Mouse (Mus musculus): ENCODE results near the gene 1700013G24Rik.
A peak's percentile ranks its signal among the peaks of the same experiment; 100 is the strongest.

1700013G24Rik gene

GRCm38 (mm10) chr4:137457292-137457691, 4.2 kb downstream of the 1700013G24Rik start:
- no peak for DNase-seq

GRCm38 (mm10) chr4:137458310-137458709, 5.2 kb downstream of the 1700013G24Rik start:
- no peak for DNase-seq

GRCm38 (mm10) chr4:137458861-137459260, 5.8 kb downstream of the 1700013G24Rik start:
- DNase-seq: no peak

GRCm38 (mm10) chr4:137460676-137461075, 7.6 kb downstream of the 1700013G24Rik start:
- no peak for DNase-seq

- no peak for DNase-seq
These were observed 8.1 kb downstream of the 1700013G24Rik start for GRCm38 (mm10) chr4:137461217-137461616.

- no peak for DNase-seq
These were observed 9.1 kb downstream of the 1700013G24Rik start for GRCm38 (mm10) chr4:137461981-137462690.

- DNase-seq: no peak
These were observed 12.2 kb downstream of the 1700013G24Rik start for GRCm38 (mm10) chr4:137465125-137465787.

- no peak for DNase-seq
These were observed 13.9 kb downstream of the 1700013G24Rik start for GRCm38 (mm10) chr4:137466991-137467390.

- no peak for DNase-seq
These were observed 14.4 kb downstream of the 1700013G24Rik start for GRCm38 (mm10) chr4:137467525-137467924.

- DNase-seq: peak; percentile 87
These were observed 15.4 kb downstream of the 1700013G24Rik start, which contains the start of gene Hspg2 for GRCm38 (mm10) chr4:137468260-137469080. TSS of gene Hspg2 (plus strand) at chr4:137468769.

- DNase-seq: no peak
These were observed 16.2 kb downstream of the 1700013G24Rik start for GRCm38 (mm10) chr4:137469081-137469844.

- no peak for DNase-seq
These were observed 17.0 kb downstream of the 1700013G24Rik start for GRCm38 (mm10) chr4:137469845-137470692.

GRCm38 (mm10) chr4:137470701-137471317, 17.7 kb downstream of the 1700013G24Rik start:
- DNase-seq: no peak

- DNase-seq: no peak
These were observed 18.2 kb downstream of the 1700013G24Rik start for GRCm38 (mm10) chr4:137471326-137471725.

- no peak for DNase-seq
These were observed 20.2 kb downstream of the 1700013G24Rik start for GRCm38 (mm10) chr4:137473240-137473639.

- DNase-seq: no peak
These were observed 20.8 kb downstream of the 1700013G24Rik start for GRCm38 (mm10) chr4:137473701-137474388.

- DNase-seq: no peak
These were observed 21.6 kb downstream of the 1700013G24Rik start for GRCm38 (mm10) chr4:137474694-137475093.

- DNase-seq: no peak
These were observed 22.4 kb downstream of the 1700013G24Rik start for GRCm38 (mm10) chr4:137475271-137476050.

- DNase-seq: no peak
These were observed 23.1 kb downstream of the 1700013G24Rik start for GRCm38 (mm10) chr4:137476065-137476760.

Measured in right cerebral cortex, postnatal 4 days (tissue).